Mouse (Mus musculus): ENCODE data around the gene Slc7a8.

Gene Slc7a8

GRCm38 (mm10) chr14:54701298-54701697, 80.4 kb downstream of the Slc7a8 start:
- peak in 1 of 2 experiments; percentile 78 for DNase-seq (ENCODE audit: low spot score in 2 of 2)

GRCm38 (mm10) chr14:54699586-54699985, 82.2 kb downstream of the Slc7a8 start:
- DNase-seq (ENCODE audit: low spot score in 2 of 2): no peak

- no peak for DNase-seq (ENCODE audit: low spot score in 2 of 2)
Observed at GRCm38 (mm10) chr14:54698733-54699132, 83.0 kb downstream of the Slc7a8 start, which contains the start of gene Gm29776. Gm29776 (minus strand) TSS chr14:54698833.

GRCm38 (mm10) chr14:54696752-54697151, 85.0 kb downstream of the Slc7a8 start:
- no peak for DNase-seq (ENCODE audit: low spot score in 2 of 2)

GRCm38 (mm10) chr14:54695042-54695441, 86.7 kb downstream of the Slc7a8 start:
- DNase-seq (ENCODE audit: low spot score in 2 of 2): no peak

- DNase-seq (ENCODE audit: low spot score in 2 of 2): no peak
Observed at GRCm38 (mm10) chr14:54687251-54687650, 94.5 kb downstream of the Slc7a8 start.

- peak; percentile 100 for DNase-seq (ENCODE audit: low spot score in 2 of 2)
Observed at GRCm38 (mm10) chr14:54686522-54687143, 95.1 kb downstream of the Slc7a8 start, which contains the start of gene Acin1. Acin1 (minus strand) TSS chr14:54686931.

- DNase-seq (ENCODE audit: low spot score in 2 of 2): peak; percentile 87 to 89
Observed at GRCm38 (mm10) chr14:54686063-54686521, 95.7 kb downstream of the Slc7a8 start, which contains the start of gene 1700123O20Rik. 1700123O20Rik (plus strand) TSS chr14:54686216.

- no peak for DNase-seq (ENCODE audit: low spot score in 2 of 2)
Observed at GRCm38 (mm10) chr14:54685471-54685870, 96.3 kb downstream of the Slc7a8 start.

GRCm38 (mm10) chr14:54682396-54682795, 99.3 kb downstream of the Slc7a8 start:
- DNase-seq (ENCODE audit: low spot score in 2 of 2): no peak

GRCm38 (mm10) chr14:54678657-54679304, 103.0 kb downstream of the Slc7a8 start:
- DNase-seq (ENCODE audit: low spot score in 2 of 2): no peak

GRCm38 (mm10) chr14:54676290-54676689, 105.5 kb downstream of the Slc7a8 start:
- DNase-seq (ENCODE audit: low spot score in 2 of 2): no peak

- DNase-seq (ENCODE audit: low spot score in 2 of 2): no peak
Observed at GRCm38 (mm10) chr14:54674317-54674716, 107.4 kb downstream of the Slc7a8 start.
